Mouse (Mus musculus) intestine, embryonic 14.5 days (tissue): Measurements from ENCODE around the gene Apex2. TPM values are rescaled to one million over a fixed set of nuclear protein-coding genes. Genes with fewer than 3 reads are reported as not detected.

Experiments
- ATAC-seq: fragments of 200-750 bp; cut with Nextera tagmentation; replicated peaks from 2 replicates; pipeline ENCODE4 v1.8.0; 2017; ENCODE audit warnings: low read depth, moderate number of reproducible peaks, moderate TSS enrichment, moderate library complexity; ENCODE audit not compliant: low FRiP score, low TSS enrichment
- DNase-seq: peaks from one replicate; pipeline ENCODE4 v3.0.0-alpha.2; 2018; ENCODE audit warnings: low spot score
- H3K27ac ChIP-seq: fragments of 300-500 bp; sonication (generic); 2 replicates; pipeline ENCODE4 v1.5.1; 2014; ENCODE audit warnings: low read depth, mild to moderate bottlenecking, control low read depth
- H3K27me3 ChIP-seq: fragments of 300-500 bp; sonication (generic); replicated peaks from 2 replicates; pipeline ENCODE4 v1.6.1; 2014; ENCODE audit warnings: low read length, control low read depth; ENCODE audit not compliant: control insufficient read depth, insufficient read depth
- H3K36me3 ChIP-seq: fragments of 300-500 bp; sonication (generic); 2 replicates; pipeline ENCODE4 v1.6.1; 2014; ENCODE audit warnings: low read length, control low read depth; ENCODE audit not compliant: control insufficient read depth, insufficient read depth
- H3K4me1 ChIP-seq: fragments of 300-500 bp; sonication (generic); replicated peaks from 2 replicates; pipeline ENCODE4 v1.6.1; 2014; ENCODE audit warnings: low read length, control low read depth, mixed read lengths; ENCODE audit not compliant: control insufficient read depth, insufficient read depth
- H3K4me2 ChIP-seq: fragments of 300-500 bp; sonication (generic); 2 replicates; pipeline ENCODE4 v1.6.1; 2014; ENCODE audit warnings: low read length
- H3K4me3 ChIP-seq: fragments of 300-500 bp; sonication (generic); 2 replicates; pipeline ENCODE4 v1.5.1; 2014; ENCODE audit warnings: low read depth, low read length, control low read depth, mixed read lengths
- H3K9ac ChIP-seq: fragments of 300-500 bp; sonication (generic); 2 replicates; pipeline ENCODE4 v1.6.1; 2014; ENCODE audit warnings: mild to moderate bottlenecking, low read length
- H3K9me3 ChIP-seq: fragments of 300-500 bp; sonication (generic); 2 replicates; pipeline ENCODE4 v1.6.1; 2016; ENCODE audit warnings: low read length, control low read depth; ENCODE audit not compliant: control insufficient read depth
- WGBS: fragments of 180-500 bp; shearing (Covaris S2); extraction: QIAGEN DNeasy Blood & Tissue Kit; methylation state at CpG from one replicate; pipeline ENCODE4 v1.1.7; 2014; 5-methylcytosine and 5-hydroxymethylcytosine counted together
- polyA plus RNA-seq: library from polyadenylated mRNA; unstranded; fragments of >200 nt; fragmentation: Nextera tagmentation; extraction: Ambion mirVana; gene quantifications from 2 replicates; pipeline ENCODE4 v1.2.1, GENCODE M21; 2014

Apex2 gene
- polyA plus RNA-seq, 1 experiment from 2014 or later = 16.0 TPM

GRCm38 (mm10) chrX:150581921-150582320, 7.7 kb downstream of the Apex2 start:
- DNase-seq = no peak
- no peak overlapping the region for H3K9ac ChIP-seq
- no peak for ATAC-seq
- H3K4me3 ChIP-seq = no peak overlapping the region
- no peak overlapping the region for H3K27ac ChIP-seq
- peaks cover 27% of the 10 kb centered on the region for H3K36me3 ChIP-seq
- no peaks in the 10 kb centered on the region for H3K4me1 ChIP-seq
- H3K4me2 ChIP-seq = no peak overlapping the region
- H3K9me3 ChIP-seq = no peaks in the 10 kb centered on the region
- no peaks in the 10 kb centered on the region for H3K27me3 ChIP-seq

- Histone ChIP-seq H3K9ac (no peak overlapping the region), H3K4me3 (no peak overlapping the region), H3K36me3 (peaks cover under 1% of the 10 kb centered on the region; the same call in 1 of the 2 replicates), H3K9me3 (no peaks in the 10 kb centered on the region), H3K27ac (no peak overlapping the region), H3K4me2 (no peak overlapping the region), H3K4me1 (no peaks in the 10 kb centered on the region), H3K27me3 (no peaks in the 10 kb centered on the region)
- ATAC-seq (no peak), DNase-seq (no peak)
- WGBS = 90% methylated on average over 12 of the region's 12 CpGs
Measured at GRCm38 (mm10) chrX:150564644-150565357, 24.9 kb downstream of the Apex2 start.

DNA sequence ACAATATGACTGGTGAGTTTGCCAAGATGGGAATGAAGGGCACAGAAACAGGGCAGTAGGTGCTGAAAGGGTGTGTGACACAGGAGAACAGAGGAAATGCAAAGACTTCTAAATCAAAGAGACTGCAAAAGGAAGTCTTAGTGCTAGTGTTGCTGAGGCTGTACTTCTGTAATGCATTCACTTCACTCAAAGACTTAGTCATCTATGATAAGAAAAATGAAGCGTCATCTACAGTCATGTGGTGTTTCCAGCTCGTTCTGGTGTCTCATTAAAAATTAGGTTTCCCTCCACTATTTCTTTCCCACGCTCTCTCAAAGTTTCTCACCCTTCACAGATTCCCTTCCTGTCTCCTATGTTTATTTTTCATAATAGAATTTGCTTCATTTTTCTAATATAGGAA, 35.6 kb downstream of the Apex2 start:
- DNase-seq = no peak
- H3K9ac ChIP-seq = no peak overlapping the region
- H3K9me3 ChIP-seq = no peaks in the 10 kb centered on the region
- H3K4me2 ChIP-seq = no peak overlapping the region
- H3K4me1 ChIP-seq = no peaks in the 10 kb centered on the region
- H3K4me3 ChIP-seq = no peak overlapping the region
- 85% methylated on average over 3 of the region's 3 CpGs for WGBS
- no peaks in the 10 kb centered on the region; the same call in 1 of the 2 replicates for H3K36me3 ChIP-seq
- no peak overlapping the region for H3K27ac ChIP-seq
- ATAC-seq = no peak
- H3K27me3 ChIP-seq = no peaks in the 10 kb centered on the region

DNA sequence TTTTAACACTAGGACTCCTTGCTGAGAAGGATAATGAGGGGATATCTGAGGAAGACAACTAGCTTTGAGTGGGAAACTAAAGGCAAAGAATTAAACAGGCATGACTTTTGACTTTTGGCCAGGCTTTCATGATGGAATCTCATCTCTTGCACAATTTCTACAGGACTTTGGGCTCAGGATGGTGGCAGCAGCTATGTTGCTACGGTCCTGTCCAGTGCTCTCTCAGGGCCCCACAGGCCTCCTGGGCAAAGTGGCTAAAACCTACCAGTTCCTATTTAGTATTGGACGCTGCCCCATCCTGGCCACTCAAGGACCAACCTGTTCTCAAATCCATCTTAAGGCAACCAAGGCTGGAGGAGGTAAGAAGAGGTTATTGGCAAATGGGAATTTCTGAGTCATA, 37.7 kb downstream of the Apex2 start:
- no peak for DNase-seq
- H3K4me3 ChIP-seq = no peak overlapping the region
- H3K9me3 ChIP-seq = no peaks in the 10 kb centered on the region
- H3K4me1 ChIP-seq = no peaks in the 10 kb centered on the region
- H3K27me3 ChIP-seq = no peaks in the 10 kb centered on the region
- WGBS = 89% methylated on average over 2 of the region's 2 CpGs
- no peaks in the 10 kb centered on the region; the same call in 1 of the 2 replicates for H3K36me3 ChIP-seq
- no peak overlapping the region for H3K4me2 ChIP-seq
- H3K9ac ChIP-seq = no peak overlapping the region
- H3K27ac ChIP-seq = no peak overlapping the region
- no peak for ATAC-seq

DNA sequence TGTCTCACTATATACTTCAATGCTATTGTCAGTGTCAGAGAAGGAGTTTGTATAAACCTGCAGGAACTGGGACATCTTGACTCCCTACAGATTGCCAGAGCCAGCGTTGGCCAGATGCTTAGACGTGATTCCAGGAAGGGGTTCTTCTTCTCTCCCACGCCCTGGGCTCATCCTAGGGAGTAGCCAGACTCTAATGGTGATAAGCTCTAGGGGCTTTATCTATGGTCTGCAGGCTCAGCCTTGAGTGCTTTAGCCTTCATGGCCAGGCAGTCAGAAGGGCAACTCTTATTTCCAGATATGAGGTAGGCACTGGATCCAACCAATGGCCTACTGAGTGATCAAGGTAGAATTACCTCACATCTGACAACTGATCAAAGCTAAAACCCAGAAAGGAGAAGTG, 40.0 kb downstream of the Apex2 start:
- H3K4me3 ChIP-seq = no peak overlapping the region
- 80% methylated on average over 3 of the region's 3 CpGs for WGBS
- no peaks in the 10 kb centered on the region for H3K4me1 ChIP-seq
- H3K27me3 ChIP-seq = no peaks in the 10 kb centered on the region
- H3K4me2 ChIP-seq = no peak overlapping the region
- H3K27ac ChIP-seq = no peak overlapping the region
- no peak for ATAC-seq
- DNase-seq = no peak
- no peaks in the 10 kb centered on the region; the same call in 1 of the 2 replicates for H3K36me3 ChIP-seq
- no peaks in the 10 kb centered on the region for H3K9me3 ChIP-seq
- no peak overlapping the region for H3K9ac ChIP-seq

DNA sequence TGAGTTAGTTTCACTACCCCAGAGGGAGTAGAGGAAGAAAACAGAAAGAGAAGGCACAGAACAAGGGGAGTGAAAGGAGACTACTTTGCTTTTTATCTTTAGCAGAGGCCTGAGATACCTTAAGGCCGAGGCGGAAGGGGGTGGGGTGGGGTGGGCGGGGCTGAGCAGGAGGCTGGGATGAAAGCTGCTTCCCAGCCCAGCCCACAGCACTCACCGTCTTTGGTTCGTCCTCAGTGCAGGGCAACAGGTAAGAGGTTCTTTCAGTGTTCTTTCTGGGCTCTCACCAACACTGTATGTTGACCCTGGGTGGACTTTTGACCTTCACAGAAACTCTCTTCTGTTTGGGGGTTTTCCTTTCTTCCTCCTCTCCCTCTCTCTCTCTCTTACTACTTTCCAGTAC, 42.4 kb downstream of the Apex2 start, which contains the start of gene Alas2:
Alas2 (plus strand) TSS at position 137 of the 400 bp plus-strand sequence.
- no peak within 1 kb of the TSS for H3K27ac ChIP-seq
- H3K9ac ChIP-seq = no peak within 1 kb of the TSS
- DNase-seq (no peak), ATAC-seq (no peak)
- H3K9me3 ChIP-seq = no peaks in the 10 kb centered on the region
- WGBS = 53% methylated on average over 5 of the region's 5 CpGs
- H3K4me2 ChIP-seq = no peak within 1 kb of the TSS
- H3K4me3 ChIP-seq = no peak within 1 kb of the TSS
- H3K4me1 ChIP-seq = no peaks in the 10 kb centered on the region
- no peaks in the 10 kb centered on the region; the same call in 1 of the 2 replicates for H3K36me3 ChIP-seq
- H3K27me3 ChIP-seq = no peaks in the 10 kb centered on the region

GRCm38 (mm10) chrX:150541684-150542083, 48.0 kb downstream of the Apex2 start:
- H3K27me3 ChIP-seq = no peaks in the 10 kb centered on the region
- ATAC-seq = no peak

GRCm38 (mm10) chrX:150540111-150540510, 49.6 kb downstream of the Apex2 start:
- Histone ChIP-seq H3K27ac (no peak overlapping the region), H3K9ac (no peak overlapping the region), H3K4me1 (no peaks in the 10 kb centered on the region), H3K36me3 (no peaks in the 10 kb centered on the region), H3K9me3 (no peaks in the 10 kb centered on the region), H3K4me2 (no peak overlapping the region), H3K4me3 (no peak overlapping the region), H3K27me3 (no peaks in the 10 kb centered on the region)
- ATAC-seq = no peak
- WGBS = 86% methylated on average over 2 of the region's 2 CpGs
- DNase-seq = no peak

More at GRCm38 (mm10) chrX:150541684-150542083, 48.0 kb downstream of the Apex2 start:
- DNase-seq = no peak
- no peaks in the 10 kb centered on the region for H3K4me1 ChIP-seq
- no peak overlapping the region for H3K4me3 ChIP-seq
- no peak overlapping the region for H3K4me2 ChIP-seq
- no peaks in the 10 kb centered on the region for H3K9me3 ChIP-seq
- no peaks in the 10 kb centered on the region for H3K36me3 ChIP-seq
- H3K9ac ChIP-seq = no peak overlapping the region
- H3K27ac ChIP-seq = no peak overlapping the region

DNA sequence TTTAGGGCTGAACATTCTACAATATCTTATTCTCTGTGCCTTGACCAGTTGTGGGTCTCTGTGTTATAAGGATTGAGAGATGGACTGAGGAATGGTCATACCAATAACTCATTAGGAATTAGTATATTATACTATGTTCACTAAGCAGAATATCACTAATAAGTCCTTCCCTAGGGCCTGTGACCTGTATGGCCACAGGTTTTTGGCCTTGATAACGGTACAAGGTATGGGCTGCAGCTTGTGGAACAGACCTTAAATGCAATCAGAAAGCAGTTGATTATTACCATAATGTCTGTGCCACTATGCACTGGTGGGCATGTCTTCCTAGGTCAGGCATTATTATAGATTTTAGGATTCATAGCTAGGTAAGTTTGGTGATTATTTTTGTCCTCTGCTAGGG, 73.2 kb downstream of the Apex2 start:
- no peaks in the 10 kb centered on the region for H3K36me3 ChIP-seq
- H3K9me3 ChIP-seq = no peaks in the 10 kb centered on the region
- H3K4me1 ChIP-seq = no peaks in the 10 kb centered on the region
- H3K4me3 ChIP-seq = no peak overlapping the region
- ATAC-seq (no peak), DNase-seq (no peak)
- no peaks in the 10 kb centered on the region for H3K27me3 ChIP-seq
- H3K27ac ChIP-seq = no peak overlapping the region
- 90% methylated on average over 1 of the region's 1 CpGs for WGBS
- H3K4me2 ChIP-seq = no peak overlapping the region
- H3K9ac ChIP-seq = no peak overlapping the region
